Comparison of ENCODE assay signal across 28 mouse cellular contexts in genomic region chr3:98119338-98119737, GRCm38 (mm10). TPM values are rescaled to one million over a fixed set of nuclear protein-coding genes. Genes with fewer than 3 reads are reported as not detected.
DNase-seq lines count a peak whose midpoint lies in the region; ATAC-seq and TF ChIP-seq lines count a peak whose summit lies in the region.
"Had no signal": no experiment of that assay in that cellular context is flagged by ENCODE, and none has a peak within 500 bp of the region (broad histone marks: within the 10 kb centered on the region; RNA-seq: fewer than 3 reads in every experiment).

No protein-coding gene starts in this region.

- DNase-seq in kidney, postnatal 0 days (ENCODE audit: low spot score) = no peak
- DNase-seq in kidney, postnatal 36 days = no peak
- DNase-seq in liver, embryonic 14.5 days (ENCODE audit: low read depth in 3 of 3, low spot score in 3 of 3) = no peak
- peak; percentile 46 for DNase-seq in yolk sac, embryonic 10.5 days (ENCODE audit: low spot score)
- DNase-seq in left cerebral cortex, postnatal 36 days (ENCODE audit: low spot score in 2 of 2) = no peak
- no peak for DNase-seq in forebrain, embryonic 10.5 days (ENCODE audit: extremely low spot score, low spot score)
- DNase-seq: adrenal gland, adult 8-10 months; cerebellum, adult 11-12 months; cerebellum, postnatal 14 days; kidney, adult 2 months; lung, postnatal 10 days; thymus, postnatal 14 days had no signal

- WGBS in kidney, postnatal 0 days = 68% methylated on average over 6 of the region's 6 CpGs
- 67% methylated on average over 6 of the region's 6 CpGs for WGBS in intestine, embryonic 16.5 days
- 61% methylated on average over 6 of the region's 6 CpGs for WGBS in liver, embryonic 14.5 days (ENCODE audit: insufficient replicate concordance)
- 91% methylated on average over 6 of the region's 6 CpGs for WGBS in forebrain, embryonic 10.5 days

- H3K36me3 ChIP-seq in kidney, postnatal 0 days (ENCODE audit: insufficient read depth, low read length) = peaks cover 66% of the 10 kb centered on the region
- peaks cover 18% of the 10 kb centered on the region for H3K36me3 ChIP-seq in intestine, embryonic 16.5 days (ENCODE audit: control insufficient read depth, insufficient read depth, low read length)
- peaks cover 8% of the 10 kb centered on the region; the same call in 1 of the 2 replicates for H3K36me3 ChIP-seq in liver, embryonic 14.5 days (replicated peaks; ENCODE audit: control insufficient read depth, insufficient read depth, low read depth)
- peaks cover 93% of the 10 kb centered on the region for H3K36me3 ChIP-seq in forebrain, embryonic 10.5 days (replicated peaks)

- no peak overlapping the region for H3K4me2 ChIP-seq in kidney, postnatal 0 days (ENCODE audit: low read length)
- no peak overlapping the region for H3K4me2 ChIP-seq in intestine, embryonic 16.5 days (ENCODE audit: low read depth, low read length)
- no peak overlapping the region for H3K4me2 ChIP-seq in liver, embryonic 14.5 days (ENCODE audit: low read depth)
- H3K4me2 ChIP-seq: embryonic facial prominence, embryonic 12.5 days; midbrain, embryonic 12.5 days had no signal

- TF ChIP-seq CTCF in kidney, postnatal 0 days (IDR thresholded peaks at IDR 0.05; ENCODE audit: low read depth) = peak; percentile 20; the same call in 1 of the 2 replicates
- TF ChIP-seq CTCF in liver, embryonic 14.5 days (IDR thresholded peaks at IDR 0.05; ENCODE audit: low read depth) = no peak

- no peaks in the 10 kb centered on the region for H3K9me3 ChIP-seq in kidney, postnatal 0 days (replicated peaks; ENCODE audit: low read length)
- H3K9me3 ChIP-seq in intestine, embryonic 16.5 days (ENCODE audit: control insufficient read depth, low read length) = no peaks in the 10 kb centered on the region
- no peaks in the 10 kb centered on the region for H3K9me3 ChIP-seq in liver, embryonic 14.5 days (ENCODE audit: control insufficient read depth, low read length)
- no peaks in the 10 kb centered on the region for H3K9me3 ChIP-seq in forebrain, embryonic 10.5 days
- H3K9me3 ChIP-seq: embryonic facial prominence, embryonic 12.5 days; heart, embryonic 10.5 days; limb, embryonic 10.5 days; midbrain, embryonic 12.5 days had no signal

- TF ChIP-seq EP300 in liver, embryonic 14.5 days (IDR thresholded peaks at IDR 0.05; ENCODE audit: low read depth) = no peak

- H3K4me1 ChIP-seq in kidney, postnatal 0 days (replicated peaks; ENCODE audit: insufficient read depth, low read length) = 0 out of 2 replicates have a peak, but pooled peaks cover 7% of the 10 kb centered on the region
- 0 out of 2 replicates have a peak, but pooled peaks cover 5% of the 10 kb centered on the region for H3K4me1 ChIP-seq in intestine, embryonic 16.5 days (ENCODE audit: control insufficient read depth, insufficient read depth, low read length)
- H3K4me1 ChIP-seq in liver, embryonic 14.5 days (replicated peaks; ENCODE audit: control insufficient read depth in 2 of 2, insufficient read depth in 2 of 2, low read length in 1 of 2) = no peaks in the 10 kb centered on the region
- H3K4me1 ChIP-seq in forebrain, embryonic 10.5 days = peaks cover 8% of the 10 kb centered on the region
- H3K4me1 ChIP-seq: embryonic facial prominence, embryonic 12.5 days; heart, embryonic 10.5 days; limb, embryonic 10.5 days had no signal

- no peaks in the 10 kb centered on the region for H3K27me3 ChIP-seq in kidney, postnatal 0 days (ENCODE audit: insufficient read depth, low read length)
- H3K27me3 ChIP-seq in intestine, embryonic 16.5 days (replicated peaks; ENCODE audit: control insufficient read depth, insufficient read depth, low read length) = no peaks in the 10 kb centered on the region
- no peaks in the 10 kb centered on the region for H3K27me3 ChIP-seq in liver, embryonic 14.5 days (ENCODE audit: control insufficient read depth, insufficient read depth, low read length)
- no peaks in the 10 kb centered on the region for H3K27me3 ChIP-seq in forebrain, embryonic 10.5 days (ENCODE audit: poor library complexity, severe bottlenecking)
- H3K27me3 ChIP-seq: embryonic facial prominence, embryonic 12.5 days; midbrain, embryonic 12.5 days had no signal

- peak; percentile 62; the same call in 1 of the 2 replicates for ATAC-seq in kidney, postnatal 0 days (replicated peaks; ENCODE audit: low FRiP score, low read depth)
- ATAC-seq in intestine, embryonic 16.5 days = peak; percentile 83
- ATAC-seq in liver, embryonic 14.5 days (ENCODE audit: insufficient read depth) = peak; percentile 43
- ATAC-seq: activated CD4-positive, CD25-positive, alpha-beta regulatory T cell, adult 4 months; forebrain, embryonic 14.5 days; hindbrain, embryonic 16.5 days had no signal

- peak overlapping the region; percentile 64 for H3K27ac ChIP-seq in kidney, postnatal 0 days
- H3K27ac ChIP-seq in intestine, embryonic 16.5 days (ENCODE audit: low read length) = no peak overlapping the region
- no peak overlapping the region for H3K27ac ChIP-seq in liver, embryonic 14.5 days
- no peak overlapping the region for H3K27ac ChIP-seq in forebrain, embryonic 10.5 days
- H3K27ac ChIP-seq: embryonic facial prominence, embryonic 12.5 days; heart, embryonic 10.5 days; limb, embryonic 10.5 days; midbrain, embryonic 12.5 days had no signal

- intact Hi-C loops in left cerebral cortex, postnatal 36 days (cut with DNase I) = loop anchor here (10.0 kb wide), 1 partner anchor 185 kb away; no protein-coding TSS in a partner anchor

- no peak overlapping the region for H3K4me3 ChIP-seq in kidney, postnatal 0 days (replicated peaks; ENCODE audit: low read depth, low read length)
- H3K4me3 ChIP-seq in intestine, embryonic 16.5 days (ENCODE audit: low read length) = no peak overlapping the region
- no peak overlapping the region for H3K4me3 ChIP-seq in liver, embryonic 14.5 days (ENCODE audit: insufficient read depth in 1 of 2, low read depth in 2 of 2, low read length in 2 of 2)
- H3K4me3 ChIP-seq in forebrain, embryonic 10.5 days = no peak overlapping the region
- H3K4me3 ChIP-seq: embryonic facial prominence, embryonic 12.5 days; heart, embryonic 10.5 days; limb, embryonic 10.5 days; midbrain, embryonic 12.5 days had no signal

- no peak overlapping the region for H3K9ac ChIP-seq in kidney, postnatal 0 days (ENCODE audit: low read depth, low read length)
- no peak overlapping the region; the same call in 1 of the 2 replicates for H3K9ac ChIP-seq in intestine, embryonic 16.5 days (ENCODE audit: low read depth, low read length)
- H3K9ac ChIP-seq in liver, embryonic 14.5 days (replicated peaks) = no peak overlapping the region
- H3K9ac ChIP-seq: embryonic facial prominence, embryonic 12.5 days; midbrain, embryonic 12.5 days had no signal

RNA-seq across cellular contexts. Expression of gene Adam30, which starts 41.1 kb away (rescaled TPM):
- polyA plus RNA-seq in kidney, postnatal 0 days (2015; fragmentation: Nextera tagmentation; extraction: Ambion mirVana) = not detected in 2 replicates
- not detected in 2 replicates for polyA plus RNA-seq in intestine, embryonic 16.5 days (2015; fragmentation: Nextera tagmentation; extraction: Ambion mirVana)
- not detected in 2 replicates for polyA plus RNA-seq in liver, embryonic 14.5 days (2012; rRNA removed)
- polyA plus RNA-seq in liver, embryonic 14.5 days (2014; fragmentation: Nextera tagmentation; extraction: Ambion mirVana) = not detected in 2 replicates
- total RNA-seq in left cerebral cortex, postnatal 36 days (2021) = not detected
- 0.04 TPM in 1 of 2 replicates, not detected in the other for polyA plus RNA-seq in forebrain, embryonic 10.5 days (2016; fragmentation: Nextera tagmentation; extraction: Ambion mirVana)
- total RNA-seq: adrenal gland, adult 8-10 months; gastrocnemius, adult 8-10 months; layer of hippocampus, postnatal 10 days; left cerebral cortex, adult 8-10 months; liver, adult 2 months; MEL had no signal
- polyA plus RNA-seq: activated CD4-positive, CD25-positive, alpha-beta regulatory T cell, adult 4 months; C2C12; embryonic facial prominence, embryonic 12.5 days; forebrain, embryonic 14.5 days; frontal cortex, adult 2 months; heart, embryonic 10.5 days; heart, embryonic 16.5 days; hindbrain, embryonic 16.5 days; kidney, adult 2 months; limb, embryonic 10.5 days; liver, adult 2 months; midbrain, embryonic 12.5 days had no signal
